In genomic region chr5:111257127-111257526, GRCm38 (mm10) we compare ENCODE assay signal across 9 mouse cellular contexts.
DNase-seq lines count a peak whose midpoint lies in the region; ATAC-seq lines count a peak whose summit lies in the region.
"Had no signal": no experiment of that assay in that cellular context is flagged by ENCODE, and none has a peak within 500 bp of the region (broad histone marks: within the 10 kb centered on the region; RNA-seq: fewer than 3 reads in every experiment).

No protein-coding gene starts in this region.

- H3K36me3 ChIP-seq in kidney, embryonic 15.5 days = no peaks in the 10 kb centered on the region
- no peaks in the 10 kb centered on the region for H3K36me3 ChIP-seq in limb, embryonic 11.5 days (ENCODE audit: control insufficient read depth, insufficient read depth, low read length)
- no peaks in the 10 kb centered on the region for H3K36me3 ChIP-seq in neural tube, embryonic 13.5 days

- H3K9ac ChIP-seq in kidney, embryonic 15.5 days = no peak overlapping the region
- H3K9ac ChIP-seq in limb, embryonic 11.5 days (ENCODE audit: low read length) = no peak overlapping the region
- H3K9ac ChIP-seq in neural tube, embryonic 13.5 days = peak overlapping the region; percentile 51
- H3K9ac ChIP-seq: embryonic facial prominence, embryonic 13.5 days had no signal

- WGBS in kidney, embryonic 15.5 days = 4% methylated on average over 2 of the region's 2 CpGs
- WGBS in limb, embryonic 11.5 days = 5% methylated on average over 2 of the region's 2 CpGs
- WGBS in neural tube, embryonic 13.5 days = 0% methylated on average over 2 of the region's 2 CpGs

- peak; percentile 64 for DNase-seq in kidney, adult 9 months
- peak; percentile 82 for DNase-seq in adipocyte (ENCODE audit: low spot score)
- DNase-seq in embryo, embryonic 11 days = peak; percentile 82
- DNase-seq in heart, postnatal 4 days = peak; percentile 87
- peak; percentile 86 for DNase-seq in limb, embryonic 11.5 days (ENCODE audit: low spot score)
- DNase-seq in c-Kit-positive CD71-positive TER-119-positive erythroid progenitor cells, embryonic 14.5 days (ENCODE audit: low spot score) = no peak

- H3K27me3 ChIP-seq in kidney, embryonic 15.5 days = no peaks in the 10 kb centered on the region
- H3K27me3 ChIP-seq in limb, embryonic 11.5 days (ENCODE audit: control insufficient read depth, insufficient read depth, low read length) = no peaks in the 10 kb centered on the region
- no peaks in the 10 kb centered on the region for H3K27me3 ChIP-seq in neural tube, embryonic 13.5 days
- H3K27me3 ChIP-seq: embryonic facial prominence, embryonic 13.5 days had no signal

- H3K4me1 ChIP-seq in kidney, embryonic 15.5 days = peaks cover 45% of the 10 kb centered on the region
- H3K4me1 ChIP-seq in limb, embryonic 11.5 days (ENCODE audit: control insufficient read depth, insufficient read depth, low read length) = peaks cover 13% of the 10 kb centered on the region
- H3K4me1 ChIP-seq in neural tube, embryonic 13.5 days (replicated peaks) = peaks cover 65% of the 10 kb centered on the region

- H3K4me2 ChIP-seq in kidney, embryonic 15.5 days = no peak overlapping the region
- no peak overlapping the region for H3K4me2 ChIP-seq in limb, embryonic 11.5 days (ENCODE audit: low read depth, severe bottlenecking)
- H3K4me2 ChIP-seq in neural tube, embryonic 13.5 days = peak overlapping the region; percentile 49; the same call in 1 of the 2 replicates
- H3K4me2 ChIP-seq: embryonic facial prominence, embryonic 13.5 days had no signal

- no peak overlapping the region for H3K4me3 ChIP-seq in kidney, embryonic 15.5 days (replicated peaks)
- H3K4me3 ChIP-seq in limb, embryonic 11.5 days (ENCODE audit: low read depth, low read length) = no peak overlapping the region
- no peak overlapping the region for H3K4me3 ChIP-seq in neural tube, embryonic 13.5 days
- H3K4me3 ChIP-seq: embryonic facial prominence, embryonic 13.5 days had no signal

- ATAC-seq in kidney, embryonic 15.5 days (replicated peaks; ENCODE audit: low FRiP score) = no peak
- no peak for ATAC-seq in limb, embryonic 11.5 days (ENCODE audit: insufficient number of reproducible peaks, low FRiP score, low TSS enrichment, low read depth)
- ATAC-seq in neural tube, embryonic 13.5 days (ENCODE audit: low read depth) = peak; percentile 49; the same call in 1 of the 2 replicates

- no peak overlapping the region for H3K27ac ChIP-seq in kidney, embryonic 15.5 days
- H3K27ac ChIP-seq in limb, embryonic 11.5 days (replicated peaks; ENCODE audit: low read depth, low read length) = no peak overlapping the region
- H3K27ac ChIP-seq in neural tube, embryonic 13.5 days (replicated peaks) = peak overlapping the region; percentile 97

- H3K9me3 ChIP-seq in kidney, embryonic 15.5 days (replicated peaks) = no peaks in the 10 kb centered on the region
- no peaks in the 10 kb centered on the region for H3K9me3 ChIP-seq in limb, embryonic 11.5 days (ENCODE audit: control insufficient read depth, low read length)
- H3K9me3 ChIP-seq in neural tube, embryonic 13.5 days = no peaks in the 10 kb centered on the region
- H3K9me3 ChIP-seq: embryonic facial prominence, embryonic 13.5 days had no signal
